Mouse (Mus musculus) heart, adult 2 months (tissue): ENCODE measurements around the gene Nrtn.

Source experiments
- CTCF ChIP-seq: fragments of 200-600 bp; IDR thresholded peaks from 2 replicates; pipeline ENCODE4 v1.8.1; 2022; ENCODE audit warnings: antibody characterized with exemption, mild to moderate bottlenecking, moderate library complexity
- EP300 ChIP-seq: fragments of 200-500 bp; IDR thresholded peaks from 2 replicates; pipeline ENCODE4 v1.6.1; 2011; ENCODE audit warnings: low read depth, low read length, control low read depth; ENCODE audit not compliant: insufficient read depth
- POLR2A ChIP-seq: fragments of 200-500 bp; IDR thresholded peaks from 2 replicates; pipeline ENCODE4 v1.6.1; 2011; ENCODE audit warnings: mild to moderate bottlenecking, low read depth, low read length, control low read depth; ENCODE audit not compliant: insufficient read depth

DNA sequence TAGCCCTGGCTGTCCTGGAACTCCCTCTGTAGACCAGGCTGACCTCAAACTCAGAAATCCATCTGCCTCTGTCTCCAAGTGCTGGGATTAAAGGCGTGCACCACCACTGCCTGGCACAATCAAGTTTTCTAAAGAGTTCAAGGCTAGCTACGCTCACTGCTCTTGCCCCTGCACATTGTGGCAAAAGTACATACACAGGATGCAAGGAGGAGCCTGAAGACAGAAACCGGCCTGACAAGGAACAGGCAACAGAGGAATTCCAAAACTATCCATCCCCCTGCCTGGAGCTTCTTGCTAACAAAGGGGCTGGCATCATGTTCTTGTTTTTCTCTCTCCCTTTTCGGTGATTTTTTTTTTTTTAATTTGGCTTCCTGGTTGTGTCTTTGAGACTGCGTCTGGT is 13.2 kb downstream of the Nrtn start:
- TF ChIP-seq CTCF (no peak), POLR2A (no peak), EP300 (no peak)
